Mouse (Mus musculus) myocyte (in vitro differentiated cells): Measurements from ENCODE around the gene 4930524J08Rik. TPM values are rescaled to one million over a fixed set of nuclear protein-coding genes. Genes with fewer than 3 reads are reported as not detected.

Experiments used
- H3K27me3 ChIP-seq: one replicate; pipeline ENCODE4 v1.6.1; 2011; ENCODE audit not compliant: control insufficient read depth, insufficient read depth, insufficient read length
- H3K36me3 ChIP-seq: one replicate; pipeline ENCODE4 v1.6.1; 2011; ENCODE audit not compliant: control insufficient read depth, insufficient read depth
- H3K4me2 ChIP-seq: one replicate; pipeline ENCODE4 v1.6.1; 2011; ENCODE audit warnings: low read depth, control low read depth
- H3K4me3 ChIP-seq: one replicate; pipeline ENCODE4 v1.5.1; 2011; ENCODE audit warnings: mild to moderate bottlenecking, control low read depth, moderate library complexity
- H3K79me2 ChIP-seq: one replicate; pipeline ENCODE4 v1.6.1; 2011; ENCODE audit not compliant: control insufficient read depth, insufficient read depth
- H3ac ChIP-seq: one replicate; pipeline ENCODE4 v1.6.1; 2011; ENCODE audit not compliant: control insufficient read depth, insufficient read length
- CEBPB ChIP-seq: IDR thresholded peaks from 2 replicates; pipeline ENCODE4 v1.6.1; 2011; ENCODE audit warnings: mild to moderate bottlenecking, moderate library complexity; ENCODE audit not compliant: poor library complexity, insufficient read depth, severe bottlenecking
- E2F4 ChIP-seq: IDR thresholded peaks from one replicate; pipeline ENCODE4 v1.6.1; 2011; ENCODE audit warnings: mild to moderate bottlenecking, control low read depth, moderate library complexity; ENCODE audit not compliant: insufficient read depth
- MAX ChIP-seq: IDR thresholded peaks from one replicate; pipeline ENCODE4 v1.6.1; 2011; ENCODE audit warnings: low read depth, mild to moderate bottlenecking, control low read depth
- MYOD1 ChIP-seq, 3 experiments: IDR thresholded peaks; one replicate each; pipeline ENCODE4 v1.6.1; 2011; ENCODE audit warnings: control low read depth in 2 of 3, low read depth in 2 of 3, mild to moderate bottlenecking in 2 of 3, moderate library complexity in 1 of 3; ENCODE audit not compliant: insufficient read length in 2 of 3, control insufficient read depth in 1 of 3
- MYOG ChIP-seq, 3 experiments: IDR thresholded peaks; one replicate each; pipeline ENCODE4 v1.6.1; 2011; ENCODE audit warnings: control low read depth in 2 of 3, low read depth in 2 of 3, mild to moderate bottlenecking in 2 of 3; ENCODE audit not compliant: insufficient read length in 2 of 3, control insufficient read depth in 1 of 3, insufficient read depth in 1 of 3
- POLR2A ChIP-seq: IDR thresholded peaks from one replicate; pipeline ENCODE4 v1.6.1; 2011; ENCODE audit warnings: low read depth, mild to moderate bottlenecking, control low read depth, moderate library complexity; ENCODE audit not compliant: insufficient read length
- POLR2AphosphoS2 ChIP-seq: IDR thresholded peaks from one replicate; pipeline ENCODE4 v1.6.1; 2011; ENCODE audit warnings: low read depth, control low read depth; ENCODE audit not compliant: insufficient read length
- REST ChIP-seq: IDR thresholded peaks from one replicate; pipeline ENCODE4 v1.6.1; 2011; ENCODE audit warnings: mild to moderate bottlenecking, control low read depth, moderate library complexity; ENCODE audit not compliant: insufficient read depth, insufficient read length
- SRF ChIP-seq: IDR thresholded peaks from one replicate; pipeline ENCODE4 v1.6.1; 2011; ENCODE audit warnings: low read depth; ENCODE audit not compliant: control insufficient read depth, insufficient read length
- TCF12 ChIP-seq: IDR thresholded peaks from one replicate; pipeline ENCODE4 v1.6.1; 2011; ENCODE audit warnings: mild to moderate bottlenecking, control low read depth; ENCODE audit not compliant: poor library complexity, insufficient read depth, severe bottlenecking
- TCF3 ChIP-seq: IDR thresholded peaks from one replicate; pipeline ENCODE4 v1.6.1; 2011; ENCODE audit warnings: low read depth, control low read depth; ENCODE audit not compliant: insufficient read length
- USF1 ChIP-seq: IDR thresholded peaks from one replicate; pipeline ENCODE4 v1.6.1; 2011; ENCODE audit warnings: low read depth, mild to moderate bottlenecking, control low read depth, moderate library complexity
- polyA plus RNA-seq: library from polyadenylated mRNA; unstranded; fragments of >200 nt; fragmentation: generic; extraction: Trizol; gene quantifications from one replicate; pipeline ENCODE4 v1.2.1, GENCODE M21; 2012; ENCODE audit warnings: missing spikeins

Gene 4930524J08Rik
- polyA plus RNA-seq, 1 experiment = 2.1 TPM

DNA sequence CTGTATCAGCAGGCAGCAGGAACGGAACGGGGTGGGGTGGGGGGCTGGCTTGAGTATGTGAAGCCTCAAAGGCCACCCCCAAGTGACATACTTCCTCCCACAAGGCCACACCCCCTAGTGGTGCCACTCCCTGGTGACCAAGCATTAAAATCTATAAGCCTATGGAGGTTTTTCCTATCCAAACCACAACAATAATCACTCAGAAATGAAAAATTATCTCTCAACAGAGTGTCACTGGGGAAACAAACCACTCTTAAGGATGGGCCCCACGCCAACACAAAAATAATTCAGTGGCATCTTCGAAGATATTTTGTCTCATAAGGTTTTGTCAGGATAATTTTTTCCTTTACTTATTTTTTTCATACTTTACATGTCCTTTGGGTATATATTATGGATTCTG, 25.0 kb downstream of the 4930524J08Rik start:
- Histone ChIP-seq H3K79me2 (no peaks in the 10 kb centered on the region), H3K4me2 (no peak overlapping the region), H3ac (no peak overlapping the region), H3K27me3 (no peaks in the 10 kb centered on the region), H3K36me3 (no peaks in the 10 kb centered on the region), H3K4me3 (no peak overlapping the region)
- TF ChIP-seq SRF (no peak), CEBPB (no peak), E2F4 (no peak), POLR2AphosphoS2 (no peak), REST (no peak)

GRCm38 (mm10) chr5:100005431-100005830, 26.6 kb downstream of the 4930524J08Rik start:
- Histone ChIP-seq H3K27me3 (no peaks in the 10 kb centered on the region), H3K36me3 (no peaks in the 10 kb centered on the region), H3ac (no peak overlapping the region), H3K79me2 (no peaks in the 10 kb centered on the region), H3K4me2 (no peak overlapping the region), H3K4me3 (no peak overlapping the region)
- TF ChIP-seq USF1 (no peak), MYOG (IDR thresholded peaks at IDR 0.05; ENCODE audit: control insufficient read depth in 1 of 3, insufficient read depth in 1 of 3, insufficient read length in 2 of 3, low read depth in 2 of 3) (no peak), POLR2A (no peak), CEBPB (no peak), SRF (no peak), MAX (no peak)

- Histone ChIP-seq H3K79me2 (no peaks in the 10 kb centered on the region), H3K4me2 (no peak overlapping the region), H3K27me3 (no peaks in the 10 kb centered on the region), H3ac (no peak overlapping the region), H3K4me3 (no peak overlapping the region), H3K36me3 (no peaks in the 10 kb centered on the region)
- TF ChIP-seq TCF3 (no peak), USF1 (no peak), CEBPB (no peak), MYOG (IDR thresholded peaks at IDR 0.05; ENCODE audit: control insufficient read depth in 1 of 3, insufficient read depth in 1 of 3, insufficient read length in 2 of 3, low read depth in 2 of 3) (no peak), MYOD1 (IDR thresholded peaks at IDR 0.05; ENCODE audit: control insufficient read depth in 1 of 3, insufficient read length in 2 of 3, low read depth in 2 of 3) (no peak), POLR2AphosphoS2 (no peak), REST (no peak), MAX (no peak), TCF12 (no peak)
These were observed 27.0 kb downstream of the 4930524J08Rik start for GRCm38 (mm10) chr5:100005896-100006295.

GRCm38 (mm10) chr5:100006324-100007039, 27.6 kb downstream of the 4930524J08Rik start:
- no peaks in the 10 kb centered on the region for H3K27me3 ChIP-seq
- no peak overlapping the region for H3ac ChIP-seq
- H3K36me3 ChIP-seq = no peaks in the 10 kb centered on the region
- no peak overlapping the region for H3K4me2 ChIP-seq
- no peak for TF ChIP-seq TCF3
- TF ChIP-seq CEBPB = no peak
- no peak for TF ChIP-seq E2F4
- TF ChIP-seq SRF = no peak
- no peak for TF ChIP-seq POLR2AphosphoS2
- TF ChIP-seq TCF12 = no peak
- TF ChIP-seq REST = no peak
- no peak for TF ChIP-seq MAX
- no peak for TF ChIP-seq MYOG (IDR thresholded peaks at IDR 0.05; ENCODE audit: control insufficient read depth in 1 of 3, insufficient read depth in 1 of 3, insufficient read length in 2 of 3, low read depth in 2 of 3)
- TF ChIP-seq MYOD1 (IDR thresholded peaks at IDR 0.05; ENCODE audit: control insufficient read depth in 1 of 3, insufficient read length in 2 of 3, low read depth in 2 of 3) = no peak
- TF ChIP-seq USF1 = no peak
- no peak for TF ChIP-seq POLR2A
- no peaks in the 10 kb centered on the region for H3K79me2 ChIP-seq
- no peak overlapping the region for H3K4me3 ChIP-seq

GRCm38 (mm10) chr5:100007040-100007375, 28.1 kb downstream of the 4930524J08Rik start:
- TF ChIP-seq POLR2A (no peak), MYOG (IDR thresholded peaks at IDR 0.05; ENCODE audit: control insufficient read depth in 1 of 3, insufficient read depth in 1 of 3, insufficient read length in 2 of 3, low read depth in 2 of 3) (no peak), MYOD1 (IDR thresholded peaks at IDR 0.05; ENCODE audit: control insufficient read depth in 1 of 3, insufficient read length in 2 of 3, low read depth in 2 of 3) (no peak)
- peaks cover 2% of the 10 kb centered on the region for H3K27me3 ChIP-seq
- no peak overlapping the region for H3K4me3 ChIP-seq
- H3K79me2 ChIP-seq = no peaks in the 10 kb centered on the region
- no peak overlapping the region for H3ac ChIP-seq
- H3K4me2 ChIP-seq = no peak overlapping the region
- no peaks in the 10 kb centered on the region for H3K36me3 ChIP-seq
